Mouse (Mus musculus): ENCODE data around the gene Gm5426.

GRCm38 (mm10) chr10:96180554-96181397 lies 44.4 kb downstream of the Gm5426 start:
- TF ChIP-seq GATA1 (IDR thresholded peaks at IDR 0.05; ENCODE audit: borderline replicate concordance, low read length): no peak; the same call in 2 of the 3 replicates
- TF ChIP-seq FLI1 (IDR thresholded peaks at IDR 0.05; ENCODE audit: low read length): no peak
